Mouse (Mus musculus) liver, adult 2 months (tissue): ENCODE measurements around the gene Acvr1. TPM values are rescaled to one million over a fixed set of nuclear protein-coding genes. Genes with fewer than 3 reads are reported as not detected.

Experiments used
- DNase-seq: peaks from one replicate; pipeline ENCODE4 v3.0.0-alpha.2; 2011; ENCODE audit warnings: low read depth, low spot score; ENCODE audit errors: extremely low read depth
- H3K27ac ChIP-seq: fragments of 200-500 bp; replicated peaks from 2 replicates; pipeline ENCODE4 v1.5.1; 2012; ENCODE audit warnings: low read depth, mild to moderate bottlenecking, control low read depth, inconsistent platforms, low read length; ENCODE audit not compliant: insufficient read depth
- H3K27me3 ChIP-seq: fragments of 200-500 bp; 2 replicates; pipeline ENCODE4 v1.6.1; 2012; ENCODE audit warnings: mild to moderate bottlenecking, moderate library complexity, low read length, inconsistent platforms; ENCODE audit not compliant: control insufficient read depth, insufficient read depth
- H3K36me3 ChIP-seq: fragments of 200-500 bp; 2 replicates; pipeline ENCODE4 v1.6.1; 2012; ENCODE audit warnings: low read length, inconsistent platforms; ENCODE audit not compliant: control insufficient read depth, insufficient read depth
- H3K4me1 ChIP-seq: fragments of 200-500 bp; 2 replicates; pipeline ENCODE4 v1.6.1; 2011; ENCODE audit warnings: low read length; ENCODE audit not compliant: control insufficient read depth, insufficient read depth
- H3K4me3 ChIP-seq: fragments of 200-500 bp; 2 replicates; pipeline ENCODE4 v1.5.1; 2011; ENCODE audit warnings: low read depth, mild to moderate bottlenecking, control low read depth, low read length, moderate library complexity; ENCODE audit not compliant: insufficient read depth
- H3K79me2 ChIP-seq: fragments of 200-500 bp; 2 replicates; pipeline ENCODE4 v1.6.1; 2012; ENCODE audit warnings: inconsistent platforms, mild to moderate bottlenecking, low read length, moderate library complexity; ENCODE audit not compliant: control insufficient read depth, insufficient read depth
- H3K9ac ChIP-seq: fragments of 200-500 bp; 2 replicates; pipeline ENCODE4 v1.6.1; 2012; ENCODE audit warnings: low read depth, mild to moderate bottlenecking, control low read depth, inconsistent platforms, low read length
- CTCF ChIP-seq: fragments of 200-500 bp; IDR thresholded peaks from 2 replicates; pipeline ENCODE4 v1.5.1; 2011; ENCODE audit warnings: low read depth, low read length, control low read depth
- POLR2A ChIP-seq: fragments of 200-500 bp; IDR thresholded peaks from 2 replicates; pipeline ENCODE4 v1.6.1; 2011; ENCODE audit warnings: low read length, control low read depth; ENCODE audit not compliant: insufficient read depth; ENCODE audit errors: extremely low read depth
- WGBS: fragments of 180-500 bp; shearing (Covaris S2); methylation state at CpG from one replicate; pipeline ENCODE4 v1.1.7; 2018; 5-methylcytosine and 5-hydroxymethylcytosine counted together
- polyA plus RNA-seq: library from polyadenylated mRNA; depleted of rRNA; stranded (reverse); fragments of >200 nt; gene quantifications from 2 replicates; pipeline ENCODE4 v1.2.3, GENCODE M21; 2012
- total RNA-seq: library from RNA; depleted of rRNA; stranded (reverse); fragments of >200 nt; gene quantifications from 2 replicates; pipeline ENCODE4 v1.2.3, GENCODE M21; 2014

Acvr1 gene
- total and polyA plus RNA-seq, 2 experiments = 5.7 to 8.4 TPM

DNA sequence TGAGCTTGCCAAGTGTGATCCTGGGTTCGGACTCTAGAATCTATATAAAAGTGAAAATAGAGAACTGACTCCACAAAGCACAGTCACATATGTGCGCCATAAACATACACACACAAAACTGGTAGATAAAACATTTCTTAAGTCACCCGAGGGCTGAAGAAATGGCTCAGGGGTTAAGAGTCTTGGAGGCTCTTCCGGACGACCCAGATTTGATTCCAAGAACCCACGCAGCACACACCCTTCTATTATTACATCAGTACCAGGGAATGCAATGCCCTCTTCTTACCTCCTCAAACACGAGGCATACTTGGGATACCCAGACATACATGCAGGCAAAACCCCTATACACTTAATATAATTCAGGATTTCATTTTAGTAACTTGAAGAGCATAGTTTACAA is 97.1 kb downstream of the Acvr1 start, which contains the start of gene Gm17409:
Gm17409 (plus strand) TSS at position 301 of the 400 bp plus-strand sequence.
- 89% methylated on average over 7 of the region's 7 CpGs for WGBS
- TF ChIP-seq POLR2A (no peak), CTCF (no peak)
- Histone ChIP-seq H3K27ac (no peak within 1 kb of the TSS), H3K9ac (no peak within 1 kb of the TSS), H3K4me3 (no peak within 1 kb of the TSS), H3K4me1 (no peaks in the 10 kb centered on the region), H3K36me3 (peaks cover 56% of the 10 kb centered on the region), H3K79me2 (0 out of 2 replicates have a peak, but pooled peaks cover 3% of the 10 kb centered on the region), H3K27me3 (no peaks in the 10 kb centered on the region)
- no peak for DNase-seq

GRCm38 (mm10) chr2:58458820-58459371 is 108.1 kb downstream of the Acvr1 start:
- TF ChIP-seq CTCF (peak; percentile 49), POLR2A (no peak)
- H3K27me3 ChIP-seq = no peaks in the 10 kb centered on the region
- H3K4me3 ChIP-seq = no peak overlapping the region
- H3K27ac ChIP-seq = no peak overlapping the region
- WGBS = 93% methylated on average over 14 of the region's 14 CpGs
- peaks cover 52% of the 10 kb centered on the region for H3K36me3 ChIP-seq
- DNase-seq = no peak
- no peak overlapping the region for H3K9ac ChIP-seq
- H3K79me2 ChIP-seq = peaks cover 3% of the 10 kb centered on the region; the same call in 1 of the 2 replicates
- no peaks in the 10 kb centered on the region for H3K4me1 ChIP-seq

- 97% methylated on average over 5 of the region's 5 CpGs for WGBS
These were observed 109.5 kb downstream of the Acvr1 start for GRCm38 (mm10) chr2:58457488-58457865.

GRCm38 (mm10) chr2:58456843-58457487 is 110.0 kb downstream of the Acvr1 start:
- H3K9ac ChIP-seq = no peak overlapping the region
- no peak for TF ChIP-seq CTCF
- TF ChIP-seq POLR2A = no peak
- peak; percentile 56 for DNase-seq
- H3K27me3 ChIP-seq = no peaks in the 10 kb centered on the region
- H3K4me1 ChIP-seq = no peaks in the 10 kb centered on the region
- peaks cover 40% of the 10 kb centered on the region for H3K36me3 ChIP-seq
- 87% methylated on average over 8 of the region's 8 CpGs for WGBS
- peaks cover 3% of the 10 kb centered on the region; the same call in 1 of the 2 replicates for H3K79me2 ChIP-seq
- no peak overlapping the region for H3K4me3 ChIP-seq
- H3K27ac ChIP-seq = no peak overlapping the region

More at GRCm38 (mm10) chr2:58457488-58457865, 109.5 kb downstream of the Acvr1 start:
- TF ChIP-seq POLR2A = no peak
- TF ChIP-seq CTCF = peak; percentile 34
- Histone ChIP-seq H3K27me3 (no peaks in the 10 kb centered on the region), H3K36me3 (peaks cover 45% of the 10 kb centered on the region), H3K9ac (no peak overlapping the region), H3K27ac (no peak overlapping the region), H3K4me3 (no peak overlapping the region), H3K4me1 (no peaks in the 10 kb centered on the region), H3K79me2 (peaks cover 3% of the 10 kb centered on the region; the same call in 1 of the 2 replicates)
- no peak for DNase-seq

- peaks cover 26% of the 10 kb centered on the region for H3K36me3 ChIP-seq
- no peak overlapping the region for H3K4me3 ChIP-seq
- TF ChIP-seq CTCF (no peak), POLR2A (no peak)
- no peaks in the 10 kb centered on the region for H3K4me1 ChIP-seq
- DNase-seq = no peak
- peaks cover 3% of the 10 kb centered on the region; the same call in 1 of the 2 replicates for H3K79me2 ChIP-seq
- 95% methylated on average over 16 of the region's 16 CpGs for WGBS
- no peak overlapping the region for H3K9ac ChIP-seq
- H3K27ac ChIP-seq = no peak overlapping the region
- H3K27me3 ChIP-seq = no peaks in the 10 kb centered on the region
These were observed 112.7 kb downstream of the Acvr1 start for GRCm38 (mm10) chr2:58454095-58454865.
